Mouse (Mus musculus): ENCODE measurements around the gene Glo1.

DNA sequence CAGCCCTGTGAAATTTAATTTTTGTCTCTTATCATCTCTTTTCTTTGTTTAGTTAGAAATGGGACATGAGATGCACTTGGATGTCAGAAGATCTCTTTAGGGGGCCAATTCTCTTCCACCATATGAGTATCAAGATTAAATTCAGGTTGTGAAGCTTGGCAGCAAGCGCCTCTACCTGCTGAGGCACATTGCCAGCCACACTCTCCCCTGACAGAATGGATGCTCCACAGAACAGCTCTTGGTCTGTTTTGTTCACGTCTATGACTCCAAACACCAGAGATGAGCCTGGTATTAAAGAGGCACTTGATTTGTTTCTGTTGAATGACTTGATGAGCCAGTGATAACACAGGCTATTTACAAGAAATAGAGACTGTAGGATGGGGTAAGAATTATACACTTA, 63.9 kb downstream of the Glo1 start:
- TF ChIP-seq CTCF (IDR thresholded peaks at IDR 0.05; ENCODE audit: low read depth) (no peak), EP300 (IDR thresholded peaks at IDR 0.05; ENCODE audit: low read depth) (no peak)
